Mouse (Mus musculus) embryonic facial prominence, embryonic 13.5 days (tissue): Measurements from ENCODE around the gene Col9a3. TPM values are rescaled to one million over a fixed set of nuclear protein-coding genes. Genes with fewer than 3 reads are reported as not detected.

Source experiments
- ATAC-seq: fragments of 200-750 bp; cut with Nextera tagmentation; 2 replicates; pipeline ENCODE4 v1.8.0; 2017; ENCODE audit warnings: low read depth; ENCODE audit not compliant: insufficient number of reproducible peaks, insufficient read depth, low FRiP score, low TSS enrichment
- H3K27ac ChIP-seq: fragments of 300-500 bp; sonication (generic); 2 replicates; pipeline ENCODE4 v1.5.1; 2015; ENCODE audit warnings: moderate library complexity, mild to moderate bottlenecking, inconsistent platforms
- H3K27me3 ChIP-seq: fragments of 300-500 bp; sonication (generic); 2 replicates; pipeline ENCODE4 v1.6.1; 2015; ENCODE audit warnings: mild to moderate bottlenecking, inconsistent platforms
- H3K36me3 ChIP-seq: fragments of 300-500 bp; sonication (generic); 2 replicates; pipeline ENCODE4 v1.6.1; 2015; ENCODE audit warnings: mild to moderate bottlenecking, inconsistent platforms
- H3K4me1 ChIP-seq: fragments of 300-500 bp; sonication (generic); 2 replicates; pipeline ENCODE4 v1.6.1; 2015; ENCODE audit warnings: inconsistent platforms
- H3K4me2 ChIP-seq: fragments of 300-500 bp; sonication (generic); 2 replicates; pipeline ENCODE4 v1.6.1; 2015; ENCODE audit warnings: moderate library complexity, mild to moderate bottlenecking, inconsistent platforms
- H3K4me3 ChIP-seq: fragments of 300-500 bp; sonication (generic); 2 replicates; pipeline ENCODE4 v1.5.1; 2015; ENCODE audit warnings: mild to moderate bottlenecking, inconsistent platforms
- H3K9ac ChIP-seq: fragments of 300-500 bp; sonication (generic); 2 replicates; pipeline ENCODE4 v1.6.1; 2015; ENCODE audit warnings: mild to moderate bottlenecking, inconsistent platforms
- H3K9me3 ChIP-seq: fragments of 300-500 bp; sonication (generic); 2 replicates; pipeline ENCODE4 v1.6.1; 2016; ENCODE audit warnings: inconsistent platforms
- WGBS: fragments of 180-500 bp; shearing (Covaris S2); methylation state at CpG from one replicate; pipeline ENCODE4 v1.1.7; 2015; ENCODE audit warnings: mixed read lengths; 5-methylcytosine and 5-hydroxymethylcytosine counted together
- polyA plus RNA-seq: library from polyadenylated mRNA; unstranded; fragments of >200 nt; fragmentation: Nextera tagmentation; extraction: Ambion mirVana; gene quantifications from 2 replicates; pipeline ENCODE4 v1.2.1, GENCODE M21; 2015

Col9a3 gene
- 204 and 275 TPM in 2 replicates for polyA plus RNA-seq

- Histone ChIP-seq H3K4me2 (peak within 1 kb of the TSS; percentile 72), H3K9ac (peak within 1 kb of the TSS; percentile 75), H3K27me3 (peaks cover 33% of the 10 kb centered on the region), H3K4me1 (peaks cover 34% of the 10 kb centered on the region), H3K36me3 (peaks cover 34% of the 10 kb centered on the region), H3K9me3 (no peaks in the 10 kb centered on the region), H3K4me3 (peak within 1 kb of the TSS; percentile 46), H3K27ac (peak within 1 kb of the TSS; percentile 72)
- ATAC-seq: no peak
- WGBS: 46% methylated on average over 4 of the region's 4 CpGs
Observed at GRCm38 (mm10) chr2:180597490-180597889, at the start of gene Col9a3. Gene Col9a3, plus strand, starts transcription at chr2:180597790.

DNA sequence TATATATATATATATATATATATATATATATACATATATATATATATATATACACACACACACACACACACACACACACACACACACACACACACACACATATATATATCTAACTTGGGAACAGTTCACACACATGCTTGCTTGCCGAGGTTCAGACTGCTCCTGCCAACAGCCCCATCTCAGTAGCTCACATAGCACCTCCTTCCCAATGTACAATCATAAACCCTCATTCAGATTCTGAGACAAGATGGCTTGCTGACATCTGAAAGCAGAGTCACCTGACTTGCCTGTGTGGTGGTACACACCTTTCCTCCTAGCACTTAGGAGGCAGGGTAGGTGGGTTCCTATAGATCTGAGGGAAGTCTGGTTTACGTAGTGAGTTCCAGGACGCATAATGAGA lies 45.2 kb upstream of the Col9a3 start:
- Histone ChIP-seq H3K4me2 (no peak overlapping the region), H3K36me3 (no peaks in the 10 kb centered on the region), H3K9ac (no peak overlapping the region), H3K9me3 (no peaks in the 10 kb centered on the region), H3K4me1 (peaks cover 2% of the 10 kb centered on the region; the same call in 1 of the 2 replicates), H3K27me3 (no peaks in the 10 kb centered on the region; the same call in 1 of the 2 replicates), H3K4me3 (no peak overlapping the region), H3K27ac (no peak overlapping the region)
- ATAC-seq: no peak
- WGBS: 79% methylated on average over 3 of the region's 3 CpGs

DNA sequence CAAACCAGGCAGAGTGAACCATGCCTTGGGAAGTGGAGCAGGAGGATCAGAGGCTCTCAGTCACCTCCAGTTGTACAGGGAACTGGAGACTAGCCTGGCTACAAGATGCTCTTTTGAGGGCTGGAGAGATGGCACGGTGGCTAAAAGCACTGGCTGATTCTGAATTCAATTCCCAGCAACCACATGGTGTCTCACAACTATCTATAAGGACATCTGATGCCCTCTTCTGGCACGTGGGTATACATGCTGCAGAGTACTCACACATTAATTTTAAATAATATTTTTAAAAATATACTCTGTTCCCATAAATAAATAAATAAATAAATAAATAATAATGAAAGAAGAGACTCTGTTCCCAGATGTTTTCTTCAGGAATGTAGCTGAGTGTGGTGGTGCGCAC lies 42.4 kb upstream of the Col9a3 start:
- WGBS: 47% methylated on average over 3 of the region's 3 CpGs
- ATAC-seq: no peak

GRCm38 (mm10) chr2:180556470-180556869 lies 41.1 kb upstream of the Col9a3 start:
- Histone ChIP-seq H3K4me3 (no peak overlapping the region), H3K36me3 (no peaks in the 10 kb centered on the region), H3K27ac (no peak overlapping the region), H3K9ac (no peak overlapping the region), H3K9me3 (no peaks in the 10 kb centered on the region), H3K4me2 (no peak overlapping the region), H3K27me3 (no peaks in the 10 kb centered on the region), H3K4me1 (no peaks in the 10 kb centered on the region)
- WGBS: 56% methylated on average over 3 of the region's 3 CpGs
- no peak for ATAC-seq

More for the DNA sequence above, 42.4 kb upstream of the Col9a3 start:
- Histone ChIP-seq H3K36me3 (no peaks in the 10 kb centered on the region), H3K27me3 (no peaks in the 10 kb centered on the region; the same call in 1 of the 2 replicates), H3K4me2 (no peak overlapping the region), H3K4me3 (no peak overlapping the region), H3K4me1 (no peaks in the 10 kb centered on the region), H3K27ac (no peak overlapping the region), H3K9me3 (no peaks in the 10 kb centered on the region), H3K9ac (no peak overlapping the region)

GRCm38 (mm10) chr2:180560245-180560644 lies 37.3 kb upstream of the Col9a3 start:
- no peak for ATAC-seq
- Histone ChIP-seq H3K9me3 (no peaks in the 10 kb centered on the region), H3K27ac (no peak overlapping the region), H3K27me3 (0 out of 2 replicates have a peak, but pooled peaks cover 4% of the 10 kb centered on the region), H3K4me1 (0 out of 2 replicates have a peak, but pooled peaks cover 3% of the 10 kb centered on the region), H3K4me3 (no peak overlapping the region), H3K4me2 (no peak overlapping the region), H3K9ac (no peak overlapping the region), H3K36me3 (no peaks in the 10 kb centered on the region)
- 48% methylated on average over 5 of the region's 5 CpGs for WGBS

- H3K4me2 ChIP-seq: no peak overlapping the region
- 0 out of 2 replicates have a peak, but pooled peaks cover 3% of the 10 kb centered on the region for H3K4me1 ChIP-seq
- no peaks in the 10 kb centered on the region for H3K36me3 ChIP-seq
- H3K9ac ChIP-seq: no peak overlapping the region; the same call in 1 of the 2 replicates
- H3K9me3 ChIP-seq: no peaks in the 10 kb centered on the region
- WGBS: 63% methylated on average over 5 of the region's 5 CpGs
- ATAC-seq: no peak
- H3K4me3 ChIP-seq: no peak overlapping the region
- no peak overlapping the region for H3K27ac ChIP-seq
- H3K27me3 ChIP-seq: 0 out of 2 replicates have a peak, but pooled peaks cover 4% of the 10 kb centered on the region
Observed at GRCm38 (mm10) chr2:180562146-180562545, 35.4 kb upstream of the Col9a3 start.

DNA sequence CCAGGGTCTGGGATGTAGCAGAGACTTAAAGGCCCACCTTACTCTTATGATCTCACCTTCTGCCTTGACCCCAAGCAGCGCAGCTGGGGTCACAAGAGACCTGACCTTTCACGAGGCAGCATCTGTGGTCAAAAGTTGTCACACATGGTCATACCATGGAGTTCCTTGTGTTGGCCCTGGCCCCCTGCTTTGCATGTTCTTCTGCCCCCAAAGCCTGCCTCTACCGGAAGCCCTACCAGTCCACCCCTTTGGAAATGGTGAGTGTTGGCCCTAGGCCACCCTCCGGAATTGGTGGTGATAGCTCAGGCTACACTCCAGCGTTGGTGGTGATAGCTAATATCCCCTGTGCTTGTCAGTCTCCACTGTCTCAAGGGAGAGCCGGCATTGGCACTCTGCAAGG lies 34.3 kb upstream of the Col9a3 start:
- no peak overlapping the region for H3K27ac ChIP-seq
- H3K4me3 ChIP-seq: no peak overlapping the region
- no peaks in the 10 kb centered on the region for H3K9me3 ChIP-seq
- 0 out of 2 replicates have a peak, but pooled peaks cover 4% of the 10 kb centered on the region for H3K27me3 ChIP-seq
- H3K36me3 ChIP-seq: no peaks in the 10 kb centered on the region
- no peak overlapping the region for H3K9ac ChIP-seq
- H3K4me2 ChIP-seq: no peak overlapping the region
- 63% methylated on average over 6 of the region's 6 CpGs for WGBS
- ATAC-seq: no peak
- H3K4me1 ChIP-seq: 0 out of 2 replicates have a peak, but pooled peaks cover 3% of the 10 kb centered on the region

DNA sequence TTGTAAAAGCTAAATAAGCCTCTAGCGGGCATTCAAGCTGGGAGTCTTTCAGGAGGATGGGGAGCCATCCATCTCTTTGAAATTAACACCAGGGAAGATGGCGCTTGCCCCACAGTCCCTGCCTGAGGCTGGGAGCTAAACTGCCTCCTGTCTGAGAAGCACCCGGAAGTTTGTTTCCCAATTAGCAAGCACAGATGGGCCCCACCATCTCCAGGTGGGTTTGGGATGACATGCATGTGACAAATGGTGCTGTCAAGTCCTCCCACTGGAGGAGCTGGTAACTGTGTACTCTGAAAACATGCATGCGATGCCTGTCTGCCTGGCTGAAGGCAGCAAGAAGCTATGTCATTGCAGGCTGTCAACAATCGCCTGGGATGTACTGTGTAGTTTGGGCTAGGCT lies 33.7 kb upstream of the Col9a3 start:
- Histone ChIP-seq H3K27ac (no peak overlapping the region), H3K4me3 (no peak overlapping the region), H3K4me2 (no peak overlapping the region), H3K27me3 (0 out of 2 replicates have a peak, but pooled peaks cover 4% of the 10 kb centered on the region), H3K9me3 (no peaks in the 10 kb centered on the region), H3K4me1 (peaks cover 5% of the 10 kb centered on the region), H3K36me3 (no peaks in the 10 kb centered on the region), H3K9ac (no peak overlapping the region)
- 35% methylated on average over 5 of the region's 5 CpGs for WGBS
- no peak for ATAC-seq

DNA sequence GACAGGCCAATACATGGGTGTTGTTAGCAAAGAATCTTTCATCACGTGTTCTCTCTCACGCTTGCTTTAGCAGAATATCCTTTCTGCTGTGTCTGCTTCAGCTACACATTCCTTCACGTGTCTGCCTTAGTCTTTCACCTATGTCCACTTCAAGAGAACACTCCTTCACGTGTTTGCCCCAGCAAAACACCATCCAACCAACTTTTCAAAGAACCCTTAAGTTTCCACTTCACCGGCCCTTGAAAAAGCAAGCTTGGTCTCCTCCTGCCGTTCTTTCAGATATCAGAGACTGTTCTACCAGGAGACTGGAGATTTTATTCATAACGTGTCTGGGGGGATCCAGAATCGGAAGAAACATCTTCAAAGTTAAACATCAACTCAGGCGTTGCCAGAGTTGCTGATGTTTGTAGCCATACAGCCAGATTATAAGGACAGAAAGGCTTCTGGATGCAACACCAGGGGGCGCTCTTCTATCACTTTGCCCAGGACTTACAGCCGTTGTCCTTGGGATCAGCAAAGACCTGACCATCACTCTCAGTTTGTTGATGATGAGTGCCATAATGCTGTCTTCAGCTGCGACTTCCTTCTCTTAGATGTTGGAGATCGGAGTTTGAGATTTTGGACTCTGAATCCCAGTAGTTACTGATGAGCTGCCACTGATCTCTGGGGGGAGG lies 31.2 kb upstream of the Col9a3 start:
- 38% methylated on average over 13 of the region's 13 CpGs for WGBS
- H3K9me3 ChIP-seq: no peaks in the 10 kb centered on the region
- ATAC-seq: no peak
- H3K9ac ChIP-seq: no peak overlapping the region
- peaks cover 10% of the 10 kb centered on the region for H3K4me1 ChIP-seq
- H3K4me2 ChIP-seq: no peak overlapping the region
- H3K4me3 ChIP-seq: no peak overlapping the region
- no peak overlapping the region for H3K27ac ChIP-seq
- H3K36me3 ChIP-seq: no peaks in the 10 kb centered on the region
- peaks cover 14% of the 10 kb centered on the region for H3K27me3 ChIP-seq

DNA sequence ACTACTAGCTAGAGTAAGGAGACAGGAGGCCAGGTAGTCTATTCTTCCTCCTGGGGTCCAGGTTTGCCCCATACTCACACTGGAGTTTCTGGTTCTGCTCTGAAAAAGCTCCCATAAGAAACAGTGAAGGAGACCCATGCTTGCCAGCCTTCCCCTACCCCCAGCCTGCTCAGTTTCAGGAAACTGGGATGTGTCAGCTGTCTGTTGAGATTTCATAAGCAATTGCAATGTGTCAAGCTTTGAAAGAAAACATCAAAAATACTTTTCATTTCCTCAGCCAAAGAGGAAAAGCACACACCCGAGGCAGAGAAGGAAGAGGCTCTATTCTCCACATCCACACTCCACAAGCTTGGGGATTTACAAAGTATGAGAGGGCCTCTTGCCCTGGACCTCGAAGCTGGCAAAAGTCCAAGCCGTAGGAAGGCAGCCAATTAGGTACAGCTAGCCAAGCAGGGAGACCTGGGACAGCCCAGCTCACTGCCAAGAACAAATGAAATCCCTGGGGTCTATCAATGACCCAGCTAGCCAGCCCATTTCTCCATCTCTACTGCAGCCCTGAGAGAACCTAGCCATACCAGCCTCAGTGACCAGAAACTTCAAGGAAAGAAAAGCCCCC lies 28.5 kb upstream of the Col9a3 start:
- no peak for ATAC-seq
- no peak overlapping the region for H3K4me2 ChIP-seq
- H3K27me3 ChIP-seq: peaks cover 10% of the 10 kb centered on the region
- no peaks in the 10 kb centered on the region for H3K9me3 ChIP-seq
- no peak overlapping the region for H3K9ac ChIP-seq
- H3K27ac ChIP-seq: no peak overlapping the region
- H3K4me1 ChIP-seq: peaks cover 7% of the 10 kb centered on the region
- 40% methylated on average over 3 of the region's 3 CpGs for WGBS
- no peak overlapping the region for H3K4me3 ChIP-seq
- no peaks in the 10 kb centered on the region for H3K36me3 ChIP-seq

DNA sequence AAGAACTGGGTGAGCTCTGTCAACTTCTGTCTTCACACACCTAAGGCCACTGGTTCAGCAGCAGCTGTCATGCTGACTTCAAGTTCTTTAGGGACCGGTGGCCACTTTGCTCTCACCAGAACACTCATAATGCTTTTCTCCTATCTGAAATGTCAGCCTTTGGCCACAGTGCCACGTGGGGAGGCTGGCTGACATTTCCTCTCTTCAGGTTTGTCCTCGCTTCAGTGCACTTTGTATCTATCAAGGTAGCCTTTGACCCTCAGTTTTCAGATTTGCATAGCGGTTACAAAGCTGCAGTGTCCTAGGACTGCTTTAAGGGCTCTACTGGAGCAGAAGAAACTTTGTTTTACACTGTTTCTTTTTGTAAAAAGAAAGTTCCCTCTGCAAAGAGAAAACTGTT lies 21.1 kb upstream of the Col9a3 start:
- H3K27me3 ChIP-seq: no peaks in the 10 kb centered on the region; the same call in 1 of the 2 replicates
- no peaks in the 10 kb centered on the region for H3K9me3 ChIP-seq
- H3K27ac ChIP-seq: no peak overlapping the region

GRCm38 (mm10) chr2:180578686-180579085 lies 18.9 kb upstream of the Col9a3 start:
- ATAC-seq: no peak
- no peaks in the 10 kb centered on the region for H3K36me3 ChIP-seq
- H3K9ac ChIP-seq: no peak overlapping the region
- H3K27ac ChIP-seq: no peak overlapping the region
- peaks cover 7% of the 10 kb centered on the region for H3K4me1 ChIP-seq
- H3K4me3 ChIP-seq: no peak overlapping the region
- H3K9me3 ChIP-seq: no peaks in the 10 kb centered on the region
- 7% methylated on average over 3 of the region's 3 CpGs for WGBS
- H3K4me2 ChIP-seq: no peak overlapping the region
- H3K27me3 ChIP-seq: no peaks in the 10 kb centered on the region; the same call in 1 of the 2 replicates

More for the DNA sequence above, 21.1 kb upstream of the Col9a3 start:
- no peaks in the 10 kb centered on the region for H3K36me3 ChIP-seq
- H3K4me3 ChIP-seq: no peak overlapping the region
- no peak overlapping the region for H3K4me2 ChIP-seq
- 53% methylated on average over 4 of the region's 4 CpGs for WGBS
- no peak overlapping the region for H3K9ac ChIP-seq
- no peak for ATAC-seq
- H3K4me1 ChIP-seq: no peaks in the 10 kb centered on the region
